Comparison of ENCODE assay signal across 8 mouse cellular contexts in genomic region chr13:51101016-51101776, GRCm38 (mm10). TPM values are rescaled to one million over a fixed set of nuclear protein-coding genes. Genes with fewer than 3 reads are reported as not detected.
DNase-seq lines count a peak whose midpoint lies in the region; ATAC-seq and TF ChIP-seq lines count a peak whose summit lies in the region.

No protein-coding gene starts in this region.

- H3K4me3 ChIP-seq in embryonic facial prominence, embryonic 10.5 days, result peak overlapping the region; percentile 90
- H3K4me3 ChIP-seq in limb, embryonic 14.5 days (replicated peaks; ENCODE audit: low read length), result peak overlapping the region; percentile 89
- peak overlapping the region; percentile 87 for H3K4me3 ChIP-seq in midbrain, embryonic 14.5 days (replicated peaks; ENCODE audit: low read depth, low read length)

- peak overlapping the region; percentile 99 for H3K9ac ChIP-seq in limb, embryonic 14.5 days (ENCODE audit: low read depth, low read length, severe bottlenecking)
- H3K9ac ChIP-seq in midbrain, embryonic 14.5 days (replicated peaks; ENCODE audit: low read length), result peak overlapping the region; percentile 96

- peak overlapping the region; percentile 100 for H3K27ac ChIP-seq in embryonic facial prominence, embryonic 10.5 days (replicated peaks)
- peak overlapping the region; percentile 96 for H3K27ac ChIP-seq in limb, embryonic 14.5 days (replicated peaks; ENCODE audit: low read depth, low read length)
- H3K27ac ChIP-seq in midbrain, embryonic 14.5 days (replicated peaks; ENCODE audit: low read depth, low read length), result peak overlapping the region; percentile 95

- peaks cover 33% of the 10 kb centered on the region for H3K9me3 ChIP-seq in embryonic facial prominence, embryonic 10.5 days
- no peaks in the 10 kb centered on the region for H3K9me3 ChIP-seq in limb, embryonic 14.5 days (ENCODE audit: control insufficient read depth, low read length)
- 0 out of 2 replicates have a peak, but pooled peaks cover 4% of the 10 kb centered on the region for H3K9me3 ChIP-seq in midbrain, embryonic 14.5 days (ENCODE audit: control insufficient read depth, low read length)

- H3K4me2 ChIP-seq in limb, embryonic 14.5 days (replicated peaks; ENCODE audit: low read depth, low read length, severe bottlenecking), result peak overlapping the region; percentile 42
- H3K4me2 ChIP-seq in midbrain, embryonic 14.5 days (ENCODE audit: low read length), result peak overlapping the region; percentile 60

- WGBS in embryonic facial prominence, embryonic 10.5 days, result 1% methylated on average over 83 of the region's 89 CpGs
- WGBS in limb, embryonic 14.5 days, result 2% methylated on average over 39 of the region's 89 CpGs
- 3% methylated on average over 43 of the region's 89 CpGs for WGBS in midbrain, embryonic 14.5 days

- peak; percentile 61 for DNase-seq in cerebellum, adult 11 months
- DNase-seq in embryonic facial prominence, embryonic 10.5 days (ENCODE audit: low spot score), result peak; percentile 81
- peak; percentile 34 to 52 for DNase-seq in heart, adult 9 months (ENCODE audit: low spot score in 2 of 2)
- peak; percentile 34 to 47 for DNase-seq in kidney, adult 8-10 months
- peak; percentile 32 for DNase-seq in limb, embryonic 14.5 days (ENCODE audit: low spot score)
- DNase-seq in midbrain, embryonic 14.5 days, result peak; percentile 81
- DNase-seq in spleen, adult 18-20 months, result peak; percentile 57 to 67

- H3K27me3 ChIP-seq in embryonic facial prominence, embryonic 10.5 days (replicated peaks; ENCODE audit: low read depth, poor library complexity, severe bottlenecking), result no peaks in the 10 kb centered on the region
- H3K27me3 ChIP-seq in limb, embryonic 14.5 days (ENCODE audit: control insufficient read depth, insufficient read depth, low read length), result no peaks in the 10 kb centered on the region
- no peaks in the 10 kb centered on the region for H3K27me3 ChIP-seq in midbrain, embryonic 14.5 days (ENCODE audit: control insufficient read depth, insufficient read depth, low read length)

- no peak; the same call in 1 of the 2 replicates for ATAC-seq in cerebellum, adult (ENCODE audit: insufficient number of reproducible peaks, low FRiP score, low TSS enrichment)
- ATAC-seq in limb, embryonic 14.5 days (ENCODE audit: low FRiP score, low read depth), result peak; percentile 67
- peak; percentile 74 for ATAC-seq in midbrain, embryonic 14.5 days (ENCODE audit: low FRiP score, low TSS enrichment)

- peaks cover 40% of the 10 kb centered on the region for H3K36me3 ChIP-seq in embryonic facial prominence, embryonic 10.5 days (replicated peaks)
- no peaks in the 10 kb centered on the region for H3K36me3 ChIP-seq in limb, embryonic 14.5 days (ENCODE audit: control insufficient read depth, insufficient read depth, low read length)
- no peaks in the 10 kb centered on the region for H3K36me3 ChIP-seq in midbrain, embryonic 14.5 days (ENCODE audit: control insufficient read depth, insufficient read depth, low read length)

- peaks cover 27% of the 10 kb centered on the region for H3K4me1 ChIP-seq in embryonic facial prominence, embryonic 10.5 days
- peaks cover 21% of the 10 kb centered on the region for H3K4me1 ChIP-seq in limb, embryonic 14.5 days (ENCODE audit: control insufficient read depth, insufficient read depth, low read length)
- H3K4me1 ChIP-seq in midbrain, embryonic 14.5 days (ENCODE audit: control insufficient read depth, insufficient read depth, low read length), result peaks cover 14% of the 10 kb centered on the region

- TF ChIP-seq POLR2A in limb, embryonic 14.5 days (IDR thresholded peaks at IDR 0.05; ENCODE audit: borderline replicate concordance, extremely low read depth, insufficient read depth, insufficient read length), result no peak

RNA-seq across cellular contexts. Expression of gene Spin1, which starts 0.5 kb away (rescaled TPM):
- polyA plus RNA-seq in embryonic facial prominence, embryonic 10.5 days (2016; fragmentation: Nextera tagmentation; extraction: Ambion mirVana), result 94.5 and 105 TPM in 2 replicates
- polyA plus RNA-seq in limb, embryonic 14.5 days (2012; rRNA removed), result 70.6 and 82.1 TPM in 2 replicates
- 115 and 131 TPM in 2 replicates for polyA plus RNA-seq in limb, embryonic 14.5 days (2014; fragmentation: Nextera tagmentation; extraction: Ambion mirVana)
- 149 and 202 TPM in 2 replicates for polyA plus RNA-seq in midbrain, embryonic 14.5 days (2014; fragmentation: Nextera tagmentation; extraction: Ambion mirVana)
